Mouse (Mus musculus): Measurements from ENCODE around the gene Tbrg1. TPM values are rescaled to one million over a fixed set of nuclear protein-coding genes. Genes with fewer than 3 reads are reported as not detected.

Tbrg1 gene
- total RNA-seq, 2 experiments from 2014 or later, result 52.4 to 63.4 TPM

Other genes starting within 250 kb of the Tbrg1 start
- gene Robo3, start 224.1 kb downstream of the Tbrg1 start, total RNA-seq (2021), result 10 to 100 TPM; 21.6 to 33.0 TPM
- 10 to 100 TPM; 18.8 to 26.6 TPM for gene Msantd2, start 168.0 kb downstream of the Tbrg1 start, total RNA-seq (2021)
- gene Esam, start 129.2 kb downstream of the Tbrg1 start, total RNA-seq (2021), result 10 to 100 TPM; 19.5 to 23.0 TPM
- gene Vsig2, start 118.1 kb downstream of the Tbrg1 start, total RNA-seq (2021), result 1 to 10 TPM; 1.4 to 4.1 TPM
- gene Nrgn, start 104.4 kb downstream of the Tbrg1 start, total RNA-seq (2021), result 1,000 to 10,000 TPM; 1,855 to 2,522 TPM
- 10 to 100 TPM; 18.3 to 19.7 TPM for gene Siae, start 101.6 kb downstream of the Tbrg1 start, total RNA-seq (2021)
- gene Spa17, start 43.6 kb downstream of the Tbrg1 start, total RNA-seq (2021), result 1 to 10 TPM; 1.8 to 2.9 TPM
- gene Panx3, start 11.9 kb upstream of the Tbrg1 start, total RNA-seq (2021), result not detected
- gene Olfr160, start 58.9 kb upstream of the Tbrg1 start, total RNA-seq (2021), result not detected
- gene Olfr874, start 87.8 kb upstream of the Tbrg1 start, total RNA-seq (2021), result not detected
- gene Olfr875, start 114.5 kb upstream of the Tbrg1 start, total RNA-seq (2021), result not detected
- not detected for gene Olfr876, start 145.7 kb upstream of the Tbrg1 start, total RNA-seq (2021)
- gene Olfr877, start 197.0 kb upstream of the Tbrg1 start, total RNA-seq (2021), result under 1 TPM; 0.15 to 0.43 TPM
- under 1 TPM in 1 of 2 experiments, not detected in 1; 0.07 TPM for gene Olfr145, start 239.4 kb upstream of the Tbrg1 start, total RNA-seq (2021)